Mouse (Mus musculus) lung, embryonic 14.5 days (tissue): ENCODE results near the gene Cenpm. TPM values are rescaled to one million over a fixed set of nuclear protein-coding genes. Genes with fewer than 3 reads are reported as not detected.

Experiments used
- ATAC-seq: fragments of 200-750 bp; cut with Nextera tagmentation; 2 replicates; pipeline ENCODE4 v1.8.0; 2017; ENCODE audit warnings: mild to moderate bottlenecking, moderate TSS enrichment, moderate library complexity; ENCODE audit not compliant: insufficient read depth
- DNase-seq: peaks from one replicate; pipeline ENCODE4 v3.0.0-alpha.2; 2015
- H3K27ac ChIP-seq: fragments of 300-500 bp; sonication (generic); 2 replicates; pipeline ENCODE4 v1.5.1; 2014; ENCODE audit warnings: low read depth, mild to moderate bottlenecking, moderate library complexity
- H3K27me3 ChIP-seq: fragments of 300-500 bp; sonication (generic); 2 replicates; pipeline ENCODE4 v1.6.1; 2014; ENCODE audit warnings: low read length, control low read depth; ENCODE audit not compliant: insufficient read depth
- H3K36me3 ChIP-seq: fragments of 300-500 bp; sonication (generic); 2 replicates; pipeline ENCODE4 v1.6.1; 2014; ENCODE audit warnings: control low read depth; ENCODE audit not compliant: insufficient read depth
- H3K4me1 ChIP-seq: fragments of 300-500 bp; sonication (generic); 2 replicates; pipeline ENCODE4 v1.6.1; 2014; ENCODE audit warnings: antibody characterized with exemption, control low read depth; ENCODE audit not compliant: insufficient read depth
- H3K4me2 ChIP-seq: fragments of 300-500 bp; sonication (generic); 2 replicates; pipeline ENCODE4 v1.6.1; 2014; ENCODE audit warnings: mild to moderate bottlenecking
- H3K4me3 ChIP-seq: fragments of 300-500 bp; sonication (generic); 2 replicates; pipeline ENCODE4 v1.5.1; 2014; ENCODE audit warnings: low read depth, low read length
- H3K9ac ChIP-seq: fragments of 300-500 bp; sonication (generic); 2 replicates; pipeline ENCODE4 v1.6.1; 2014
- H3K9me3 ChIP-seq: fragments of 300-500 bp; sonication (generic); 2 replicates; pipeline ENCODE4 v1.6.1; 2016; ENCODE audit warnings: low read depth, low read length, control low read depth
- CTCF ChIP-seq: IDR thresholded peaks from 2 replicates; pipeline ENCODE4 v1.5.1; 2016; ENCODE audit warnings: antibody characterized with exemption, low read depth
- WGBS: fragments of 180-500 bp; shearing (Covaris S2); extraction: QIAGEN DNeasy Blood & Tissue Kit; methylation state at CpG from one replicate; pipeline ENCODE4 v1.1.7; 2014; 5-methylcytosine and 5-hydroxymethylcytosine counted together
- polyA plus RNA-seq: library from polyadenylated mRNA; unstranded; fragments of >200 nt; fragmentation: Nextera tagmentation; extraction: Ambion mirVana; gene quantifications from 2 replicates; pipeline ENCODE4 v1.2.1, GENCODE M21; 2014

Gene Cenpm
- polyA plus RNA-seq, 1 experiment from 2014 or later = 86.9 TPM

GRCm38 (mm10) chr15:82277591-82277990 is 33.0 kb upstream of the Cenpm start:
- Histone ChIP-seq H3K4me2 (no peak overlapping the region), H3K27ac (no peak overlapping the region), H3K4me3 (no peak overlapping the region), H3K4me1 (0 out of 2 replicates have a peak, but pooled peaks cover 6% of the 10 kb centered on the region), H3K9me3 (no peaks in the 10 kb centered on the region), H3K27me3 (peaks cover 26% of the 10 kb centered on the region), H3K36me3 (no peaks in the 10 kb centered on the region), H3K9ac (no peak overlapping the region)
- no peak for DNase-seq
- WGBS = 69% methylated on average over 5 of the region's 5 CpGs
- ATAC-seq = no peak
- TF ChIP-seq CTCF = no peak

- no peaks in the 10 kb centered on the region for H3K9me3 ChIP-seq
- peak overlapping the region; percentile 58 for H3K4me3 ChIP-seq
- DNase-seq (peak; percentile 52), ATAC-seq (peak; percentile 72)
- 0 out of 2 replicates have a peak, but pooled peaks cover 6% of the 10 kb centered on the region for H3K4me1 ChIP-seq
- no peak for TF ChIP-seq CTCF
- H3K9ac ChIP-seq = peak overlapping the region; percentile 55
- no peaks in the 10 kb centered on the region for H3K36me3 ChIP-seq
- WGBS = under 1% methylated on average over 78 of the region's 86 CpGs
- H3K4me2 ChIP-seq = peak overlapping the region; percentile 97
- no peak overlapping the region for H3K27ac ChIP-seq
- peaks cover 26% of the 10 kb centered on the region for H3K27me3 ChIP-seq
Observed at GRCm38 (mm10) chr15:82274927-82275901, 30.7 kb upstream of the Cenpm start.

- Histone ChIP-seq H3K27me3 (peaks cover 26% of the 10 kb centered on the region), H3K27ac (no peak within 1 kb of the TSS), H3K9ac (peak within 1 kb of the TSS; percentile 55), H3K4me2 (peak within 1 kb of the TSS; percentile 97), H3K4me1 (0 out of 2 replicates have a peak, but pooled peaks cover 6% of the 10 kb centered on the region), H3K4me3 (peak within 1 kb of the TSS; percentile 58), H3K36me3 (no peaks in the 10 kb centered on the region), H3K9me3 (no peaks in the 10 kb centered on the region)
- TF ChIP-seq CTCF = no peak
- 29% methylated on average over 6 of the region's 6 CpGs for WGBS
- no peak for DNase-seq
- no peak for ATAC-seq
Observed at GRCm38 (mm10) chr15:82274593-82274926, 30.0 kb upstream of the Cenpm start, which contains the start of gene Sept3. Sept3 (plus strand) TSS chr15:82274893.

DNA sequence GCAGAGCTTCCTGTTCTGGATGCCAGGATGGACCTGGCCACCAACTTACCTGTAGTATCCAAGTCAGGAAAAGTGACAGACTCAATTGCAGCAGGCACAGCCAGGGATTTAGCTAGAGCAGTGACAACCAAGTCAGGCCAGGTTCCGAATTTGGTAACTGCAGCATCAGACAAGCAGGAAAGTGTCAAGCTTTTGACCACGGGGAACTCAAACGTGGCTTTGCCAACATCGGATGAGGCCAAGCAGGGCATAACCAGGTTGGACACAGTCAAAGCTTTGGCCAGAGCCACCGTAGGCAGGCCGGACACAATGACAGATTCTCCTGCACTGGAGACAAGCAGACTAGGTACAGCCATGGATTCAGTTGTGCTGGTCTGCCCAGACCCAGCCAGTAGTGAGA is 27.7 kb upstream of the Cenpm start:
- TF ChIP-seq CTCF = no peak
- DNase-seq (no peak), ATAC-seq (no peak)
- H3K4me2 ChIP-seq = no peak overlapping the region
- H3K9me3 ChIP-seq = no peaks in the 10 kb centered on the region
- 81% methylated on average over 6 of the region's 6 CpGs for WGBS
- peaks cover 26% of the 10 kb centered on the region for H3K27me3 ChIP-seq
- 0 out of 2 replicates have a peak, but pooled peaks cover 6% of the 10 kb centered on the region for H3K4me1 ChIP-seq
- H3K36me3 ChIP-seq = no peaks in the 10 kb centered on the region
- H3K4me3 ChIP-seq = no peak overlapping the region
- H3K9ac ChIP-seq = no peak overlapping the region
- no peak overlapping the region for H3K27ac ChIP-seq

- peak; percentile 86 for DNase-seq
- Histone ChIP-seq H3K4me2 (no peak overlapping the region), H3K4me3 (no peak overlapping the region), H3K27ac (no peak overlapping the region), H3K9ac (no peak overlapping the region), H3K9me3 (no peaks in the 10 kb centered on the region), H3K27me3 (peaks cover 23% of the 10 kb centered on the region), H3K36me3 (no peaks in the 10 kb centered on the region), H3K4me1 (0 out of 2 replicates have a peak, but pooled peaks cover 6% of the 10 kb centered on the region)
- 1% methylated on average over 5 of the region's 5 CpGs for WGBS
- TF ChIP-seq CTCF = peak; percentile 92
- no peak for ATAC-seq
Observed at GRCm38 (mm10) chr15:82271201-82271600, 26.7 kb upstream of the Cenpm start.

GRCm38 (mm10) chr15:82268783-82269182 is 24.2 kb upstream of the Cenpm start:
- peaks cover 4% of the 10 kb centered on the region; the same call in 1 of the 2 replicates for H3K27me3 ChIP-seq
- H3K9ac ChIP-seq = no peak overlapping the region
- DNase-seq (no peak), ATAC-seq (no peak)
- H3K4me2 ChIP-seq = no peak overlapping the region
- no peaks in the 10 kb centered on the region for H3K36me3 ChIP-seq
- H3K27ac ChIP-seq = no peak overlapping the region
- 85% methylated on average over 9 of the region's 9 CpGs for WGBS
- TF ChIP-seq CTCF = no peak
- H3K9me3 ChIP-seq = no peaks in the 10 kb centered on the region
- no peak overlapping the region for H3K4me3 ChIP-seq
- H3K4me1 ChIP-seq = no peaks in the 10 kb centered on the region

DNA sequence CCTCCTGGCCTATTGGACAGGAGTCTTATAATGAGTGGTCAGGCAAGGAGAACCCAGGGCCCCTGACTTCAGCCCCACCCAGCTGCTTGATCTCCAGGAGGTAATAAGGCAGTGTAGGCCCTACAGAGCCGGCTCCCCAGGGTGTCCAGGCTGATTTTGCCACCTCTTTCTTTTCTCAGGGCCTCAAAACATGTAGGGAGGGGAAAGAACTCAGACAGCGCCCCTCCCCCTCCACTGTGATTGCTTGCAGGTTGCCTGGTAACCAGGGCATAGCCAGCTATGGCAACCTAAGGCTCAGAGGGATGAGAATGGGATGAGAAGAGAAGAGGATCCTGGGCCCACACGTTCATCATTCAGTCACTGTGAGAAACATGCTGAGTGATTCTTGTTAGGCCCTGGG is 23.6 kb upstream of the Cenpm start:
- TF ChIP-seq CTCF = no peak
- ATAC-seq (no peak), DNase-seq (no peak)
- 17% methylated on average over 3 of the region's 3 CpGs for WGBS
- Histone ChIP-seq H3K9me3 (no peaks in the 10 kb centered on the region), H3K4me3 (no peak overlapping the region), H3K4me2 (no peak overlapping the region), H3K4me1 (no peaks in the 10 kb centered on the region), H3K27ac (no peak overlapping the region), H3K9ac (no peak overlapping the region), H3K36me3 (no peaks in the 10 kb centered on the region), H3K27me3 (no peaks in the 10 kb centered on the region)
